Mouse (Mus musculus) forebrain, embryonic 10.5 days (tissue): ENCODE results near the gene Myo19. TPM values are rescaled to one million over a fixed set of nuclear protein-coding genes. Genes with fewer than 3 reads are reported as not detected.
A peak's percentile ranks its signal among the peaks of the same experiment; 100 is the strongest.

Experiments
- DNase-seq: peaks from one replicate; pipeline ENCODE4 v3.0.0-alpha.2; 2017; ENCODE audit warnings: low spot score; ENCODE audit errors: extremely low spot score
- H3K27ac ChIP-seq: fragments of 300-500 bp; sonication (generic); 2 replicates; pipeline ENCODE4 v1.5.1; 2016; ENCODE audit warnings: mild to moderate bottlenecking
- H3K27me3 ChIP-seq: fragments of 300-500 bp; sonication (generic); 2 replicates; pipeline ENCODE4 v1.6.1; 2016; ENCODE audit warnings: mild to moderate bottlenecking; ENCODE audit not compliant: poor library complexity, severe bottlenecking
- H3K36me3 ChIP-seq: fragments of 300-500 bp; sonication (generic); replicated peaks from 2 replicates; pipeline ENCODE4 v1.6.1; 2016; ENCODE audit warnings: mild to moderate bottlenecking, moderate library complexity
- H3K4me1 ChIP-seq: fragments of 300-500 bp; sonication (generic); 2 replicates; pipeline ENCODE4 v1.6.1; 2016
- H3K4me3 ChIP-seq: fragments of 300-500 bp; sonication (generic); 2 replicates; pipeline ENCODE4 v1.5.1; 2016; ENCODE audit warnings: mild to moderate bottlenecking, moderate library complexity
- H3K9me3 ChIP-seq: fragments of 300-500 bp; sonication (generic); 2 replicates; pipeline ENCODE4 v1.6.1; 2016; ENCODE audit warnings: mild to moderate bottlenecking, moderate library complexity
- WGBS: fragments of 180-500 bp; shearing (Covaris S2); methylation state at CpG from one replicate; pipeline ENCODE4 v1.1.7; 2016; 5-methylcytosine and 5-hydroxymethylcytosine counted together
- microRNA-seq: library from miRNA; unstranded; fragments of <30 nt; microRNA quantifications from one replicate; pipeline ENCODE4, GENCODE M21; 2017
- polyA plus RNA-seq: library from polyadenylated mRNA; unstranded; fragments of >200 nt; fragmentation: Nextera tagmentation; extraction: Ambion mirVana; gene quantifications from 2 replicates; pipeline ENCODE4 v1.2.1, GENCODE M21; 2016

Gene Myo19
- polyA plus RNA-seq, 1 experiment from 2014 or later: 12.3 TPM

- H3K4me1 ChIP-seq: peaks cover 42% of the 10 kb centered on the region
- H3K9me3 ChIP-seq: no peaks in the 10 kb centered on the region
- H3K36me3 ChIP-seq: no peaks in the 10 kb centered on the region
- peaks cover 55% of the 10 kb centered on the region for H3K27me3 ChIP-seq
- WGBS: 3% methylated on average over 11 of the region's 11 CpGs
- DNase-seq: no peak
- peak overlapping the region; percentile 48 for H3K4me3 ChIP-seq
- H3K27ac ChIP-seq: no peak overlapping the region
Measured at GRCm38 (mm10) chr11:84958271-84958630, 78.3 kb downstream of the Myo19 start.

- Histone ChIP-seq H3K27ac (peak overlapping the region; percentile 60; the same call in 1 of the 2 replicates), H3K36me3 (no peaks in the 10 kb centered on the region), H3K4me3 (no peak overlapping the region), H3K9me3 (no peaks in the 10 kb centered on the region), H3K4me1 (peaks cover 42% of the 10 kb centered on the region), H3K27me3 (peaks cover 55% of the 10 kb centered on the region)
- WGBS: 14% methylated on average over 5 of the region's 5 CpGs
- DNase-seq: no peak
Measured at GRCm38 (mm10) chr11:84959181-84959580, 79.2 kb downstream of the Myo19 start.

- H3K4me3 ChIP-seq: peak overlapping the region; percentile 13; the same call in 1 of the 2 replicates
- H3K9me3 ChIP-seq: no peaks in the 10 kb centered on the region
- H3K27ac ChIP-seq: peak overlapping the region; percentile 60
- peaks cover 55% of the 10 kb centered on the region for H3K27me3 ChIP-seq
- H3K36me3 ChIP-seq: no peaks in the 10 kb centered on the region
- DNase-seq: peak; percentile 39
- H3K4me1 ChIP-seq: peaks cover 42% of the 10 kb centered on the region
- 1% methylated on average over 9 of the region's 9 CpGs for WGBS
Measured at GRCm38 (mm10) chr11:84959701-84960181, 79.8 kb downstream of the Myo19 start.

GRCm38 (mm10) chr11:84960291-84960690 lies 80.3 kb downstream of the Myo19 start:
- H3K27me3 ChIP-seq: peaks cover 51% of the 10 kb centered on the region
- WGBS: 29% methylated on average over 3 of the region's 3 CpGs
- no peak for DNase-seq
- H3K27ac ChIP-seq: peak overlapping the region; percentile 60
- H3K4me1 ChIP-seq: peaks cover 42% of the 10 kb centered on the region
- H3K4me3 ChIP-seq: no peak overlapping the region
- no peaks in the 10 kb centered on the region for H3K36me3 ChIP-seq
- H3K9me3 ChIP-seq: no peaks in the 10 kb centered on the region

GRCm38 (mm10) chr11:84960780-84961179 lies 80.8 kb downstream of the Myo19 start:
- H3K27me3 ChIP-seq: peaks cover 50% of the 10 kb centered on the region
- peak overlapping the region; percentile 60; the same call in 1 of the 2 replicates for H3K27ac ChIP-seq
- peaks cover 41% of the 10 kb centered on the region for H3K4me1 ChIP-seq
- DNase-seq: no peak
- 73% methylated on average over 6 of the region's 6 CpGs for WGBS
- no peaks in the 10 kb centered on the region for H3K9me3 ChIP-seq
- H3K4me3 ChIP-seq: no peak overlapping the region
- no peaks in the 10 kb centered on the region for H3K36me3 ChIP-seq

Small RNAs within 50 kb of the gene (microRNA-seq; reads per million reads assigned to microRNA genes)
- gene Gm23564: not detected

Other genes with a start within 250 kb of the Myo19 start
- gene Mrm1, start 60.6 kb upstream of the Myo19 start, polyA plus RNA-seq: 12.3 and 14.9 TPM in 2 replicates
- gene Dhrs11, start 51.2 kb upstream of the Myo19 start, polyA plus RNA-seq: 13.4 and 16.9 TPM in 2 replicates
- 52.3 and 52.4 TPM in 2 replicates for gene Ggnbp2, start 9.3 kb upstream of the Myo19 start, polyA plus RNA-seq
- 3.1 and 3.5 TPM in 2 replicates for gene Pigw, start 137 bp downstream of the Myo19 start, polyA plus RNA-seq
- gene Znhit3, start 36.2 kb downstream of the Myo19 start, polyA plus RNA-seq: 97.6 and 99.8 TPM in 2 replicates
- gene Car4, start 77.6 kb downstream of the Myo19 start, polyA plus RNA-seq: 3.7 and 3.8 TPM in 2 replicates